Mouse (Mus musculus) T-helper 2 cell (primary cell): ENCODE measurements around the gene Smr3a.

Experiments used
- in situ Hi-C: fragments of 300-600 bp; cut with MboI, MseI; formaldehyde crosslinking; loops from one replicate; pipeline ENCODE4 v1.15.1; 2025; ENCODE audit warnings: high pct_unique_total_duplicates

Smr3a gene

DNA sequence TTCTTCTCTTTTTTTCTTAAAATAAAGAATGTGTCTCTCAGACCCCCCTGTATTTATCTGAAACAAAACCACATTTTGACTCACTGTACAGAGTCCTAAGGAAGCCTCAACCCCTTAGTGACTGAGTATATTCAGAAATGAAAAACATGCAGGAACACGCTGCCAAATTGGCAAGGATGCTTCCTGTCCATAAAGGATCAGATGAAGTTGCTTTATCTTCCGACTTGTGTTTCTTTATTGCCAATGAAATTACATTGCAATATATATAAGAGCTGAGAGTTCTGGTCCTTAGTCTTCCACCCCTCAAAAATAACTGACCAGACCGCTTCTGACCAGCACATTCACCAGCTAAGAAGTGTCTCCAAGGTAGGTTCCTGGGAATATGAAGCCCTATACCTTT lies at the start of gene Smr3a:
Gene Smr3a, plus strand, starts transcription at position 301 of the 400 bp plus-strand sequence.
- in situ Hi-C loops = no loop called here

DNA sequence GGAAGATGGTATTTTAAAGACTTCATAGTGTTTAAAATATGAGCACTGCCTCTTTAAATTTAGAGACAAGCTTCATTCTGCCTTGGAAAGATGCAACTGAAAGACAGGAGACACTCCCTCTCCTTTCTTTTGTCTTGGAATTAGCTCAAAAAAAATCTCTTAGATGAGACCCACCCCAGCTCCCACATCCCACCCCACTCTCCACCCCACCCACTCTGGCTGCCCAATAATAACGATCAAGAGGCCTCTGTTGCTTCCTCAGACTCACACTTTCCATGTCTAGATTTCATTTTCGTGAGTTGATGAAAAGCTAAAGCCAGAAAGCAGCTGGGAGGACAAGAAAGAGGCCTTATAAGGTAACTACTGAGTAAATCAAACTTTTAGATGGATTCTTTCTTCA lies 33.1 kb upstream of the Smr3a start, which contains the start of the genes 2310003L06Rik and Gm28434:
Gene 2310003L06Rik, plus strand, starts transcription at position 259 of the 400 bp plus-strand sequence.
Gene Gm28434, plus strand, starts transcription at position 317 of the 400 bp plus-strand sequence.
- in situ Hi-C loops = no loop called here

DNA sequence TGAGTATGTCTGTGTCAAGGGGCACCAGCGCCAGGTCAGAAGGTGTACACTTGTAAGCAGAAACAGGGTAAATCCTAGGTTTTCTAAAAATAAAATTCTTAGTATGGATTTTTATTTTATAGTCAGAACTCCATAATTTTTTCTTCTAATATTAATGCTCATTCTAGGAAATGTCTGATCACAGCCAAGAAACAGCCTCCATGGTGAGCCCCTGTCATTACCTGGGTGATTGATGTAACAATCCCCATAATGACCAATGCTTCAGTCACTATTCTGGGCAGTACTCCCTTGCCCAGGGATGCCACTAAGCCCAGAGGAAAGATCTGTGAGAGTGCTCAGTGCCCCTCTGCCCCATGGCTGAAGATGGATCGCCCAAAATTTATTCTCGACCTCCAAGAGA lies 23.2 kb upstream of the Smr3a start, which contains the start of gene Cabs1:
Gene Cabs1, plus strand, starts transcription at position 301 of the 400 bp plus-strand sequence.
- in situ Hi-C loops = no loop called here

DNA sequence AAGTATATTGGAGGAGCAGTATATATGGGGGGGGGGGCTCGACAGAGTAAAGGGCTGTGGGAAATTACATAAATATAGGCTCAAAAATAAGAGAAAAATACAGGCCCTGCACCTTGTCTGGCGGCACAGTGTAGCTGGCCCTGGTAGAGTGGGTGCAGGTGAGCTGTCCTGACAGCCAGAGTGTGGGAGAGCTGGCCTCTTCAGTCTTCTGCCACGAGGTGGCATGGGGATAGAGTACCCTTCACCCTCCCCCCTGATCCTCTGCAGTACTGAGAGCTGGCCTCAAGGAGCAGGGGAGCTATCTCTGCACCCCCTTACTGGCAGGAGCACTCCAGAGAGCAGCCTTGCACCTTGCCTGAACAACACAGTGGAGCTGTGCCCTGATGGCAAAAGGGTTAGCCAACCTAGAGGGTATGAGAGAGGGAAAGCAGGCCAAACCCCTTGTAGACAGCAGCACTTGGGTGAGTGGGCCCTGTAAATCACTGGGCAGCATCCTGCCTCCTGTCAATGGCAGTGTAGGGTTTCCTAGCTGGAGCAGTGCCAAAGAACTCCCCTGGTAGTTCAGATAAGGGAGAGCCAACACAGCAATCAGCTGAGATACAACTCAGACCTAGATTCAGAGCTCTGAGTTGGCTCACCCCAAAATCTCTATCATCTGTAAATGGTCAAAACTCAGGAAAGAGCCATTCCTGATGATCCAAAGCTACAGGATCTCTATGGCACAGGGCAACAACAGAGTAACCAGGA lies 19.7 kb upstream of the Smr3a start:
- in situ Hi-C loops = no loop called here

DNA sequence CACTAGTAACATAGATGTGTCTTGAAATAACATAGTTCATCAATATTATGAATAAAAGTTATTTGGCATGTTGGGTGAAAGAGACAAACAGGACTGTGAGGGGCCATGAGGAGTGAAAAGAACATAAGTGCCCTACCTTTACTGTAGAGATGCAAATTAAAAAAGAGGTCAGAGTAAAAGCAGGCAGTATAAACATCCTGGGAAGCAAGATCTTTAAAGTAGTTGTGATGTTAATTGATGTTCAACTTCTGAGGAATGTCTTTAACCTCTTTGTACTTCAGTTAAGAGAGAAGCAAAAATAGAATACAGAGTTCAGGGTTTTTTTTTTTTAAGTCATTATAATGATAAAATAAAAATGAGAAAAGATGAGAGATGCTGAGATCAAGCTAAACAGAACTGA lies 2.9 kb downstream of the Smr3a start:
- in situ Hi-C loops = no loop called here
